In the genomic region with DNA sequence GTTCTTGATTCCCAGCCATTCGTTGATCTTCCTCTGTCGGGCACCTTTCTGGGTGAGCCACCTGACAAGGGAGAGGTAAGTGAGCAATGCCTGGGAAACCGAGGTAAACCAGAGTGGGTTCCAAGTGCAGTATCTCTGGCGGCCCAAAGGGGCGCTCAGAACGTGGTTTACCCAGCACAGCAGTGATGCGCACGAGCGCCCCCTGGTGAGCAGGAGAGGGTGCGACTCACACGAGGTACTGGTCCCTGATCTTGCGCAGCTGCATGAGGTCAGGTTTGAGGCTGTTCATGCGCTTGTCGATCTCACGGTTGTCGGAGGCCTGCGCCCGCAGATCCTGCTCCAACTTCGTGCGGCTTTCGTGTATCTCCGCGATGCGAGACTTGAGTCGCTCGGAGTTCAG, we compare ENCODE assay signal across 8 mouse cellular contexts. TPM values are rescaled to one million over a fixed set of nuclear protein-coding genes. Genes with fewer than 3 reads are reported as not detected.
A peak's percentile ranks its signal among the peaks of the same experiment; 100 is the strongest.
DNase-seq lines count a peak whose midpoint lies in the region; ATAC-seq lines count a peak whose summit lies in the region.

No protein-coding gene starts in this region.

- 3% methylated on average over 26 of the region's 26 CpGs for WGBS in liver, embryonic 16.5 days (ENCODE audit: insufficient replicate concordance)
- WGBS in neural tube, embryonic 13.5 days: 8% methylated on average over 26 of the region's 26 CpGs

- intact Hi-C loops in heart, postnatal 10 days (cut with DNase I): loop anchor here (1.0 kb wide), 1 partner anchor 49 kb away; no protein-coding TSS in a partner anchor

- H3K4me1 ChIP-seq in liver, embryonic 16.5 days (ENCODE audit: control insufficient read depth, low read depth, low read length): peaks cover 62% of the 10 kb centered on the region
- H3K4me1 ChIP-seq in neural tube, embryonic 13.5 days (replicated peaks): peaks cover 40% of the 10 kb centered on the region

- H3K27ac ChIP-seq in liver, embryonic 16.5 days (ENCODE audit: low read length): 0 out of 2 replicates have a peak overlapping the region, but pooled peaks have one; percentile 20
- H3K27ac ChIP-seq in neural tube, embryonic 13.5 days (replicated peaks): no peak overlapping the region

- DNase-seq in brain, embryonic 18.5 days (ENCODE audit: low read depth, low spot score): peak; percentile 71
- DNase-seq in fibroblast of lung, adult 2 months (ENCODE audit: low read depth): peak; percentile 79
- DNase-seq in heart, postnatal 10 days: peak; percentile 95 to 98
- DNase-seq in kidney, postnatal 4 days: peak; percentile 99
- DNase-seq in telencephalon, adult 2 months (ENCODE audit: low read depth, low spot score): peak; percentile 89

- H3K9ac ChIP-seq in liver, embryonic 16.5 days (ENCODE audit: low read depth, low read length): no peak overlapping the region; the same call in 1 of the 2 replicates
- H3K9ac ChIP-seq in neural tube, embryonic 13.5 days: 0 out of 2 replicates have a peak overlapping the region, but pooled peaks have one; percentile 34

- peaks cover 8% of the 10 kb centered on the region; the same call in 1 of the 2 replicates for H3K36me3 ChIP-seq in liver, embryonic 16.5 days (ENCODE audit: control insufficient read depth, insufficient read depth)
- peaks cover 72% of the 10 kb centered on the region for H3K36me3 ChIP-seq in neural tube, embryonic 13.5 days

- H3K4me3 ChIP-seq in liver, embryonic 16.5 days (ENCODE audit: low read depth, low read length): no peak overlapping the region
- H3K4me3 ChIP-seq in neural tube, embryonic 13.5 days: no peak overlapping the region

- peak; percentile 81 for ATAC-seq in CD4-positive, CD25-positive, alpha-beta regulatory T cell, adult 4 months
- peak; percentile 73 for ATAC-seq in liver, embryonic 16.5 days (ENCODE audit: low read depth)
- ATAC-seq in neural tube, embryonic 13.5 days (ENCODE audit: low read depth): peak; percentile 49

- peak overlapping the region; percentile 29 for H3K4me2 ChIP-seq in liver, embryonic 16.5 days (ENCODE audit: low read depth, low read length)
- H3K4me2 ChIP-seq in neural tube, embryonic 13.5 days: no peak overlapping the region

- no peaks in the 10 kb centered on the region for H3K9me3 ChIP-seq in liver, embryonic 16.5 days (replicated peaks; ENCODE audit: control insufficient read depth, low read length)
- no peaks in the 10 kb centered on the region for H3K9me3 ChIP-seq in neural tube, embryonic 13.5 days

- H3K27me3 ChIP-seq in liver, embryonic 16.5 days (ENCODE audit: control insufficient read depth, insufficient read depth, low read depth, low read length): no peaks in the 10 kb centered on the region
- H3K27me3 ChIP-seq in neural tube, embryonic 13.5 days: peaks cover 20% of the 10 kb centered on the region; the same call in 1 of the 2 replicates

RNA-seq across cellular contexts. Expression of a gene that starts 7.2 kb away (rescaled TPM):
- polyA plus RNA-seq in CD4-positive, CD25-positive, alpha-beta regulatory T cell, adult 4 months (2017; shearing (Covaris generic)): 1 to 10 TPM; 4.3 to 4.5 TPM
- 10 to 100 TPM; 37.1 to 40.2 TPM for total RNA-seq in heart, postnatal 10 days (2021)
- 12.2 and 13.9 TPM in 2 replicates for polyA plus RNA-seq in liver, embryonic 16.5 days (2015; fragmentation: Nextera tagmentation; extraction: Ambion mirVana)
- polyA plus RNA-seq in neural tube, embryonic 13.5 days (2015; fragmentation: Nextera tagmentation; extraction: Ambion mirVana): 88.9 and 93.7 TPM in 2 replicates

RNA-seq across cellular contexts. Expression of a gene that starts 8.6 kb away (rescaled TPM):
- 10 to 100 TPM; 30.2 to 39.2 TPM for polyA plus RNA-seq in CD4-positive, CD25-positive, alpha-beta regulatory T cell, adult 4 months (2017; shearing (Covaris generic))
- 10 to 100 TPM; 32.0 to 39.7 TPM for total RNA-seq in heart, postnatal 10 days (2021)
- 31.4 and 32.1 TPM in 2 replicates for polyA plus RNA-seq in liver, embryonic 16.5 days (2015; fragmentation: Nextera tagmentation; extraction: Ambion mirVana)
- 46.1 and 54.5 TPM in 2 replicates for polyA plus RNA-seq in neural tube, embryonic 13.5 days (2015; fragmentation: Nextera tagmentation; extraction: Ambion mirVana)

RNA-seq across cellular contexts. Expression of a gene that starts 14.9 kb away (rescaled TPM):
- 1 to 10 TPM; 7.5 to 9.6 TPM for polyA plus RNA-seq in CD4-positive, CD25-positive, alpha-beta regulatory T cell, adult 4 months (2017; shearing (Covaris generic))
- 10 to 100 TPM; 37.3 to 38.9 TPM for total RNA-seq in heart, postnatal 10 days (2021)
- polyA plus RNA-seq in liver, embryonic 16.5 days (2015; fragmentation: Nextera tagmentation; extraction: Ambion mirVana): 2.2 and 3.4 TPM in 2 replicates
- 402 and 417 TPM in 2 replicates for polyA plus RNA-seq in neural tube, embryonic 13.5 days (2015; fragmentation: Nextera tagmentation; extraction: Ambion mirVana)

RNA-seq across cellular contexts. Expression of a gene that starts 35.5 kb away (rescaled TPM):
- polyA plus RNA-seq in CD4-positive, CD25-positive, alpha-beta regulatory T cell, adult 4 months (2017; shearing (Covaris generic)): 10 to 100 TPM; 15.1 to 17.5 TPM
- total RNA-seq in heart, postnatal 10 days (2021): 1 to 10 TPM; 7.9 to 9.3 TPM
- polyA plus RNA-seq in liver, embryonic 16.5 days (2015; fragmentation: Nextera tagmentation; extraction: Ambion mirVana): 7.5 and 9.0 TPM in 2 replicates
- 15.8 and 17.6 TPM in 2 replicates for polyA plus RNA-seq in neural tube, embryonic 13.5 days (2015; fragmentation: Nextera tagmentation; extraction: Ambion mirVana)

RNA-seq across cellular contexts. Expression of a gene that starts 38.9 kb away (rescaled TPM):
- 10 to 100 TPM; 13.7 to 24.7 TPM for polyA plus RNA-seq in CD4-positive, CD25-positive, alpha-beta regulatory T cell, adult 4 months (2017; shearing (Covaris generic))
- total RNA-seq in heart, postnatal 10 days (2021): under 1 TPM in 1 of 2 experiments, not detected in 1; 0.53 TPM
- 0.06 and 0.35 TPM in 2 replicates for polyA plus RNA-seq in liver, embryonic 16.5 days (2015; fragmentation: Nextera tagmentation; extraction: Ambion mirVana)
- polyA plus RNA-seq in neural tube, embryonic 13.5 days (2015; fragmentation: Nextera tagmentation; extraction: Ambion mirVana): not detected in 2 replicates

Comparison
In these comparisons a context has a peak if more than half of its experiments do, and no peak if none do; other contexts are left out.
1. RNA of a gene that starts 14.9 kb away (polyA plus RNA-seq): 402 to 417 TPM in neural tube, embryonic 13.5 days; 7.5 to 9.6 TPM in CD4-positive, CD25-positive, alpha-beta regulatory T cell, adult 4 months and 2.2 to 3.4 TPM in liver, embryonic 16.5 days; every median in the first group is over 10 times any median in the second.
2. Peak in every context shown above with its lines, with median percentiles within 50 percentile points of each other: ATAC-seq and DNase-seq.